ENCODE assay signal across 9 mouse cellular contexts in genomic region chr6:125622434-125622833, GRCm38 (mm10).
DNase-seq lines count a peak whose midpoint lies in the region; ATAC-seq lines count a peak whose summit lies in the region.
"Had no signal": no experiment of that assay in that cellular context is flagged by ENCODE, and none has a peak within 500 bp of the region (broad histone marks: within the 10 kb centered on the region; RNA-seq: fewer than 3 reads in every experiment).

No protein-coding gene starts in this region.

- no peak for ATAC-seq in hindbrain, embryonic 11.5 days (ENCODE audit: low FRiP score)
- no peak for ATAC-seq in hindbrain, embryonic 13.5 days (ENCODE audit: low FRiP score)
- peak; percentile 41; the same call in 1 of the 2 replicates for ATAC-seq in neural tube, embryonic 12.5 days (ENCODE audit: low FRiP score, low read depth)
- ATAC-seq in neural tube, embryonic 15.5 days (ENCODE audit: low FRiP score): no peak
- ATAC-seq in embryonic facial prominence, embryonic 12.5 days (ENCODE audit: insufficient number of reproducible peaks, insufficient read depth, low FRiP score, low TSS enrichment): peak; percentile 38; the same call in 1 of the 2 replicates

- no peaks in the 10 kb centered on the region for H3K36me3 ChIP-seq in hindbrain, embryonic 11.5 days (ENCODE audit: control insufficient read depth, insufficient read depth, low read length)
- no peaks in the 10 kb centered on the region for H3K36me3 ChIP-seq in hindbrain, embryonic 13.5 days
- H3K36me3 ChIP-seq in neural tube, embryonic 12.5 days: no peaks in the 10 kb centered on the region
- H3K36me3 ChIP-seq in neural tube, embryonic 15.5 days: no peaks in the 10 kb centered on the region
- no peaks in the 10 kb centered on the region for H3K36me3 ChIP-seq in embryonic facial prominence, embryonic 12.5 days
- H3K36me3 ChIP-seq in splenic B cell, adult 2 months (ENCODE audit: control insufficient read depth, insufficient read depth, low read length, poor library complexity, severe bottlenecking): no peaks in the 10 kb centered on the region
- H3K36me3 ChIP-seq: heart, embryonic 15.5 days had no signal

- no peaks in the 10 kb centered on the region for H3K4me1 ChIP-seq in hindbrain, embryonic 11.5 days (replicated peaks; ENCODE audit: control insufficient read depth, insufficient read depth, low read length)
- no peaks in the 10 kb centered on the region for H3K4me1 ChIP-seq in hindbrain, embryonic 13.5 days (replicated peaks)
- H3K4me1 ChIP-seq in neural tube, embryonic 12.5 days: no peaks in the 10 kb centered on the region
- no peaks in the 10 kb centered on the region for H3K4me1 ChIP-seq in neural tube, embryonic 15.5 days
- H3K4me1 ChIP-seq in embryonic facial prominence, embryonic 12.5 days: no peaks in the 10 kb centered on the region
- H3K4me1 ChIP-seq: heart, embryonic 15.5 days had no signal

- WGBS in hindbrain, embryonic 11.5 days: 52% methylated on average over 2 of the region's 2 CpGs
- WGBS in hindbrain, embryonic 13.5 days: 69% methylated on average over 2 of the region's 2 CpGs
- WGBS in neural tube, embryonic 12.5 days: 66% methylated on average over 2 of the region's 2 CpGs
- WGBS in neural tube, embryonic 15.5 days: 77% methylated on average over 2 of the region's 2 CpGs
- WGBS in embryonic facial prominence, embryonic 12.5 days: 56% methylated on average over 2 of the region's 2 CpGs

- H3K27ac ChIP-seq in hindbrain, embryonic 11.5 days (ENCODE audit: low read depth, low read length): no peak overlapping the region
- H3K27ac ChIP-seq in hindbrain, embryonic 13.5 days: no peak overlapping the region
- H3K27ac ChIP-seq in neural tube, embryonic 12.5 days: no peak overlapping the region
- H3K27ac ChIP-seq in neural tube, embryonic 15.5 days (replicated peaks): no peak overlapping the region
- H3K27ac ChIP-seq in embryonic facial prominence, embryonic 12.5 days: no peak overlapping the region
- H3K27ac ChIP-seq: heart, embryonic 15.5 days had no signal

- H3K27me3 ChIP-seq in hindbrain, embryonic 11.5 days (ENCODE audit: control insufficient read depth, insufficient read depth, low read length): no peaks in the 10 kb centered on the region
- H3K27me3 ChIP-seq in hindbrain, embryonic 13.5 days: no peaks in the 10 kb centered on the region
- H3K27me3 ChIP-seq in neural tube, embryonic 12.5 days (replicated peaks): no peaks in the 10 kb centered on the region
- H3K27me3 ChIP-seq in neural tube, embryonic 15.5 days (replicated peaks): no peaks in the 10 kb centered on the region
- no peaks in the 10 kb centered on the region for H3K27me3 ChIP-seq in embryonic facial prominence, embryonic 12.5 days
- H3K27me3 ChIP-seq in splenic B cell, adult 2 months (ENCODE audit: control insufficient read depth, insufficient read depth, low read length, poor library complexity, severe bottlenecking): no peaks in the 10 kb centered on the region
- H3K27me3 ChIP-seq: heart, embryonic 15.5 days had no signal

- DNase-seq in hindbrain, embryonic 11.5 days (ENCODE audit: low spot score): peak; percentile 19
- DNase-seq in splenic B cell, adult 2 months (ENCODE audit: low read depth, low spot score): peak; percentile 47
- DNase-seq in spleen, adult 12 weeks (ENCODE audit: low spot score): no peak
- no peak for DNase-seq in cerebellum, postnatal 4 days (ENCODE audit: low spot score in 2 of 2)

- no peak overlapping the region for H3K4me3 ChIP-seq in hindbrain, embryonic 11.5 days (ENCODE audit: low read depth, low read length)
- H3K4me3 ChIP-seq in hindbrain, embryonic 13.5 days: no peak overlapping the region
- H3K4me3 ChIP-seq in neural tube, embryonic 12.5 days: no peak overlapping the region
- no peak overlapping the region for H3K4me3 ChIP-seq in neural tube, embryonic 15.5 days (replicated peaks)
- no peak overlapping the region for H3K4me3 ChIP-seq in embryonic facial prominence, embryonic 12.5 days
- H3K4me3 ChIP-seq: heart, embryonic 15.5 days had no signal

- no peak overlapping the region for H3K4me2 ChIP-seq in hindbrain, embryonic 11.5 days (replicated peaks; ENCODE audit: low read depth, low read length)
- H3K4me2 ChIP-seq in hindbrain, embryonic 13.5 days: no peak overlapping the region
- no peak overlapping the region for H3K4me2 ChIP-seq in neural tube, embryonic 12.5 days (replicated peaks)
- no peak overlapping the region for H3K4me2 ChIP-seq in neural tube, embryonic 15.5 days
- H3K4me2 ChIP-seq in embryonic facial prominence, embryonic 12.5 days (replicated peaks): no peak overlapping the region
- H3K4me2 ChIP-seq: heart, embryonic 15.5 days had no signal

- H3K9me3 ChIP-seq in hindbrain, embryonic 11.5 days (ENCODE audit: control insufficient read depth, low read length): no peaks in the 10 kb centered on the region
- H3K9me3 ChIP-seq in hindbrain, embryonic 13.5 days: no peaks in the 10 kb centered on the region
- H3K9me3 ChIP-seq in neural tube, embryonic 12.5 days: no peaks in the 10 kb centered on the region
- no peaks in the 10 kb centered on the region for H3K9me3 ChIP-seq in neural tube, embryonic 15.5 days (replicated peaks)
- H3K9me3 ChIP-seq in embryonic facial prominence, embryonic 12.5 days: no peaks in the 10 kb centered on the region
- H3K9me3 ChIP-seq: heart, embryonic 15.5 days had no signal

- H3K9ac ChIP-seq in hindbrain, embryonic 11.5 days (ENCODE audit: low read depth, low read length): no peak overlapping the region
- no peak overlapping the region for H3K9ac ChIP-seq in hindbrain, embryonic 13.5 days
- no peak overlapping the region for H3K9ac ChIP-seq in neural tube, embryonic 12.5 days
- H3K9ac ChIP-seq in neural tube, embryonic 15.5 days (replicated peaks): no peak overlapping the region
- H3K9ac ChIP-seq in embryonic facial prominence, embryonic 12.5 days: no peak overlapping the region
- H3K9ac ChIP-seq: heart, embryonic 15.5 days had no signal

Comparison
In these comparisons a context has a peak if more than half of its experiments do, and no peak if none do; other contexts are left out.
1. ATAC-seq: peak in neural tube, embryonic 12.5 days (single experiment) and embryonic facial prominence, embryonic 12.5 days (single experiment); none in hindbrain, embryonic 11.5 days (single experiment), hindbrain, embryonic 13.5 days (single experiment) and neural tube, embryonic 15.5 days (single experiment).
2. DNase-seq: peak in hindbrain, embryonic 11.5 days (single experiment) and splenic B cell, adult 2 months (single experiment); none in spleen, adult 12 weeks (single experiment) and cerebellum, postnatal 4 days (0 of 2).